Mouse (Mus musculus): Measurements from ENCODE around the gene Hoxd13. TPM values are rescaled to one million over a fixed set of nuclear protein-coding genes. Genes with fewer than 3 reads are reported as not detected.

Hoxd13 gene
- polyA plus RNA-seq, 1 experiment from 2014 or later, result 0.32 TPM

Small RNAs within 50 kb of the gene (microRNA-seq; reads per million reads assigned to microRNA genes)
- not detected for gene Gm44463

Other genes starting within 250 kb of the Hoxd13 start
- gene Lnpk, start 88.9 kb upstream of the Hoxd13 start, polyA plus RNA-seq (2015; fragmentation: Nextera tagmentation; extraction: Ambion mirVana), result 17.9 and 18.4 TPM in 2 replicates
- 0.05 TPM in 1 of 2 replicates, not detected in the other for gene Evx2, start 8.8 kb upstream of the Hoxd13 start, polyA plus RNA-seq (2015; fragmentation: Nextera tagmentation; extraction: Ambion mirVana)
- 0.32 and 0.60 TPM in 2 replicates for gene Hoxd12, start 6.7 kb downstream of the Hoxd13 start, polyA plus RNA-seq (2015; fragmentation: Nextera tagmentation; extraction: Ambion mirVana)
- 0.69 and 1.1 TPM in 2 replicates for gene Hoxd11, start 11.2 kb downstream of the Hoxd13 start, polyA plus RNA-seq (2015; fragmentation: Nextera tagmentation; extraction: Ambion mirVana)
- gene Hoxd10, start 23.6 kb downstream of the Hoxd13 start, polyA plus RNA-seq (2015; fragmentation: Nextera tagmentation; extraction: Ambion mirVana), result 3.7 and 4.4 TPM in 2 replicates
- 1.8 and 2.5 TPM in 2 replicates for gene Hoxd9, start 29.4 kb downstream of the Hoxd13 start, polyA plus RNA-seq (2015; fragmentation: Nextera tagmentation; extraction: Ambion mirVana)
- 3.1 TPM in 2 replicates for gene Hoxd8, start 36.3 kb downstream of the Hoxd13 start, polyA plus RNA-seq (2015; fragmentation: Nextera tagmentation; extraction: Ambion mirVana)
- 13.4 and 15.1 TPM in 2 replicates for gene Hoxd3, start 43.6 kb downstream of the Hoxd13 start, polyA plus RNA-seq (2015; fragmentation: Nextera tagmentation; extraction: Ambion mirVana)
- 0.91 and 0.95 TPM in 2 replicates for gene Hoxd4, start 43.6 kb downstream of the Hoxd13 start, polyA plus RNA-seq (2015; fragmentation: Nextera tagmentation; extraction: Ambion mirVana)
- 0.24 TPM in 1 of 2 replicates, not detected in the other for gene Gm28230, start 58.4 kb downstream of the Hoxd13 start, polyA plus RNA-seq (2015; fragmentation: Nextera tagmentation; extraction: Ambion mirVana)
- gene Hoxd1, start 94.7 kb downstream of the Hoxd13 start, polyA plus RNA-seq (2015; fragmentation: Nextera tagmentation; extraction: Ambion mirVana), result 0.10 and 0.11 TPM in 2 replicates
- gene Mtx2, start 157.5 kb downstream of the Hoxd13 start, polyA plus RNA-seq (2015; fragmentation: Nextera tagmentation; extraction: Ambion mirVana), result 102 and 103 TPM in 2 replicates

All from intestine, embryonic 16.5 days (tissue).